In genomic region chr11:57833296-57833977, GRCm38 (mm10) we compare ENCODE assay signal across 17 mouse cellular contexts. TPM values are rescaled to one million over a fixed set of nuclear protein-coding genes. Genes with fewer than 3 reads are reported as not detected.
DNase-seq lines count a peak whose midpoint lies in the region; ATAC-seq and TF ChIP-seq lines count a peak whose summit lies in the region.
"Had no signal": no experiment of that assay in that cellular context is flagged by ENCODE, and none has a peak within 500 bp of the region (broad histone marks: within the 10 kb centered on the region; RNA-seq: fewer than 3 reads in every experiment).

No protein-coding gene starts in this region.

- no peak overlapping the region for H3K9ac ChIP-seq in hindbrain, postnatal 0 days (replicated peaks; ENCODE audit: low read length)
- H3K9ac ChIP-seq in intestine, postnatal 0 days (ENCODE audit: low read depth, low read length) = no peak overlapping the region

- H3K9me3 ChIP-seq in hindbrain, embryonic 10.5 days = no peaks in the 10 kb centered on the region
- no peaks in the 10 kb centered on the region for H3K9me3 ChIP-seq in hindbrain, postnatal 0 days (ENCODE audit: low read length)
- H3K9me3 ChIP-seq in intestine, postnatal 0 days (ENCODE audit: control insufficient read depth) = no peaks in the 10 kb centered on the region

- H3K36me3 ChIP-seq in hindbrain, embryonic 10.5 days = no peaks in the 10 kb centered on the region
- no peaks in the 10 kb centered on the region for H3K36me3 ChIP-seq in hindbrain, postnatal 0 days (ENCODE audit: insufficient read depth, low read length)
- H3K36me3 ChIP-seq in intestine, postnatal 0 days (ENCODE audit: control insufficient read depth, insufficient read depth) = no peaks in the 10 kb centered on the region

- peaks cover 100% of the 10 kb centered on the region for H3K27me3 ChIP-seq in hindbrain, embryonic 10.5 days (ENCODE audit: insufficient read depth, poor library complexity, severe bottlenecking)
- H3K27me3 ChIP-seq in hindbrain, postnatal 0 days (ENCODE audit: insufficient read depth, low read length) = peaks cover 82% of the 10 kb centered on the region
- peaks cover 92% of the 10 kb centered on the region for H3K27me3 ChIP-seq in intestine, postnatal 0 days (replicated peaks; ENCODE audit: control insufficient read depth, insufficient read depth, low read length)

- H3K27ac ChIP-seq in hindbrain, embryonic 10.5 days = no peak overlapping the region
- no peak overlapping the region for H3K27ac ChIP-seq in hindbrain, postnatal 0 days
- no peak overlapping the region for H3K27ac ChIP-seq in intestine, postnatal 0 days (ENCODE audit: low read depth, low read length)
- H3K27ac ChIP-seq: macrophage had no signal

- TF ChIP-seq CTCF in hindbrain, postnatal 0 days (IDR thresholded peaks at IDR 0.05; ENCODE audit: low read depth) = no peak
- TF ChIP-seq CTCF in intestine, postnatal 0 days (IDR thresholded peaks at IDR 0.05; ENCODE audit: low read depth) = no peak

- peaks cover 29% of the 10 kb centered on the region for H3K4me1 ChIP-seq in hindbrain, embryonic 10.5 days (replicated peaks)
- H3K4me1 ChIP-seq in hindbrain, postnatal 0 days (ENCODE audit: insufficient read depth, low read length) = no peaks in the 10 kb centered on the region
- H3K4me1 ChIP-seq in intestine, postnatal 0 days (replicated peaks; ENCODE audit: control insufficient read depth, insufficient read depth, low read length) = no peaks in the 10 kb centered on the region; the same call in 1 of the 2 replicates

- under 1% methylated on average over 30 of the region's 30 CpGs for WGBS in hindbrain, embryonic 10.5 days
- WGBS in hindbrain, postnatal 0 days = 3% methylated on average over 30 of the region's 30 CpGs
- 31% methylated on average over 30 of the region's 30 CpGs for WGBS in intestine, postnatal 0 days

- no peak for ATAC-seq in hindbrain, postnatal 0 days
- no peak for ATAC-seq in intestine, postnatal 0 days
- ATAC-seq: activated CD4-positive, CD25-positive, alpha-beta regulatory T cell, adult 4 months; forebrain, embryonic 16.5 days had no signal

- peak; percentile 54 for DNase-seq in embryo, embryonic 9.5 days (ENCODE audit: extremely low spot score)
- no peak for DNase-seq in embryo, embryonic 10 days (ENCODE audit: low spot score)
- peak; percentile 42 for DNase-seq in hindbrain, embryonic 10.5 days (ENCODE audit: low spot score)
- DNase-seq in hindbrain, postnatal 0 days (ENCODE audit: low spot score) = no peak
- peak; percentile 52 for DNase-seq in ZHBTc4 (ENCODE audit: low read depth, low spot score)
- DNase-seq in right cerebral cortex, postnatal 4 days = no peak
- no peak for DNase-seq in adrenal gland, postnatal 36 days
- DNase-seq: cerebellum, postnatal 36 days; kidney, adult 8-10 months; layer of hippocampus, adult 9-11 months; right cerebral cortex, postnatal 14 days had no signal

- no peak overlapping the region for H3K4me2 ChIP-seq in hindbrain, postnatal 0 days (ENCODE audit: low read depth, low read length)
- peak overlapping the region; percentile 10; the same call in 1 of the 2 replicates for H3K4me2 ChIP-seq in intestine, postnatal 0 days (replicated peaks; ENCODE audit: low read depth)

- H3K4me3 ChIP-seq in hindbrain, embryonic 10.5 days = peak overlapping the region; percentile 13; the same call in 1 of the 2 replicates
- no peak overlapping the region for H3K4me3 ChIP-seq in hindbrain, postnatal 0 days (ENCODE audit: low read length)
- no peak overlapping the region for H3K4me3 ChIP-seq in intestine, postnatal 0 days (ENCODE audit: low read depth, low read length)

RNA-seq across cellular contexts. Expression of gene Hand1, which starts 0.8 kb away (rescaled TPM):
- 0.17 and 0.50 TPM in 2 replicates for polyA plus RNA-seq in hindbrain, embryonic 10.5 days (2016; fragmentation: Nextera tagmentation; extraction: Ambion mirVana)
- total RNA-seq in hindbrain, postnatal 0 days (2014; rRNA removed) = not detected in 2 replicates
- not detected in 2 replicates for polyA plus RNA-seq in hindbrain, postnatal 0 days (2015; fragmentation: Nextera tagmentation; extraction: Ambion mirVana)
- 17.4 and 20.7 TPM in 2 replicates for polyA plus RNA-seq in intestine, postnatal 0 days (2015; fragmentation: Nextera tagmentation; extraction: Ambion mirVana)
- 1 to 10 TPM; 5.3 to 9.3 TPM for total RNA-seq in adrenal gland, postnatal 36 days (2021)
- total RNA-seq: liver, adult 2 months had no signal
- polyA plus RNA-seq: activated CD4-positive, CD25-positive, alpha-beta regulatory T cell, adult 4 months; forebrain, embryonic 16.5 days; gonadal fat pad, adult 2 months; liver, adult 2 months; macrophage had no signal

RNA-seq across cellular contexts. Expression of gene Sap30l, which starts 32.0 kb away (rescaled TPM):
- 8.8 and 12.7 TPM in 2 replicates for polyA plus RNA-seq in hindbrain, embryonic 10.5 days (2016; fragmentation: Nextera tagmentation; extraction: Ambion mirVana)
- total RNA-seq in hindbrain, postnatal 0 days (2014; rRNA removed) = 25.3 and 31.0 TPM in 2 replicates
- polyA plus RNA-seq in hindbrain, postnatal 0 days (2015; fragmentation: Nextera tagmentation; extraction: Ambion mirVana) = 10.7 and 12.4 TPM in 2 replicates
- 19.3 and 21.2 TPM in 2 replicates for polyA plus RNA-seq in intestine, postnatal 0 days (2015; fragmentation: Nextera tagmentation; extraction: Ambion mirVana)
- 10 to 100 TPM; 52.4 to 60.4 TPM for total RNA-seq in adrenal gland, postnatal 36 days (2021)

Comparison
In these comparisons a context has a peak if more than half of its experiments do, and no peak if none do; other contexts are left out.
1. DNase-seq: peak in embryo, embryonic 9.5 days (single experiment), hindbrain, embryonic 10.5 days (single experiment) and ZHBTc4 (single experiment); none in embryo, embryonic 10 days (single experiment), hindbrain, postnatal 0 days (single experiment), right cerebral cortex, postnatal 4 days (single experiment) and adrenal gland, postnatal 36 days (0 of 2).
2. RNA of gene Hand1, which starts 0.8 kb away (polyA plus RNA-seq): 17.4 to 20.7 TPM in intestine, postnatal 0 days; 0.17 to 0.50 TPM in hindbrain, embryonic 10.5 days and not detected in hindbrain, postnatal 0 days; every median in the first group is over 10 times any median in the second.